Mouse (Mus musculus) heart, postnatal 0 days (tissue): ENCODE results near the gene Tmem248.

ENCODE experiments used
- CTCF ChIP-seq: IDR thresholded peaks from 2 replicates; pipeline ENCODE4 v1.5.1; 2016; ENCODE audit warnings: antibody characterized with exemption, control low read depth, low read depth
- EP300 ChIP-seq: IDR thresholded peaks from 2 replicates; pipeline ENCODE4 v1.6.1; 2016; ENCODE audit warnings: antibody characterized with exemption, low read depth

- TF ChIP-seq CTCF (no peak), EP300 (no peak)
Measured at GRCm38 (mm10) chr5:130264433-130265005, 47.6 kb downstream of the Tmem248 start.
